Mouse (Mus musculus): ENCODE measurements around the gene Ccdc190. TPM values are rescaled to one million over a fixed set of nuclear protein-coding genes. Genes with fewer than 3 reads are reported as not detected.

Ccdc190 gene
- total RNA-seq, 2 experiments from 2014 or later, result 16.0 to 16.6 TPM

Other genes with a start within 250 kb of the Ccdc190 start
- 100 to 1,000 TPM; 425 to 565 TPM for gene Rgs4, start 181.0 kb upstream of the Ccdc190 start, total RNA-seq (2021)
- gene Hsd17b7, start 40.6 kb downstream of the Ccdc190 start, total RNA-seq (2021), result 10 to 100 TPM; 14.4 to 14.5 TPM
- gene Ddr2, start 182.1 kb downstream of the Ccdc190 start, total RNA-seq (2021), result 1 to 10 TPM; 3.3 to 6.7 TPM
- gene Uap1, start 246.3 kb downstream of the Ccdc190 start, total RNA-seq (2021), result 10 to 100 TPM; 62.7 to 63.2 TPM

Data from left cerebral cortex, postnatal 36 days (tissue).